Mouse (Mus musculus): ENCODE data around the gene Gpr182. TPM values are rescaled to one million over a fixed set of nuclear protein-coding genes. Genes with fewer than 3 reads are reported as not detected.
A peak's percentile ranks its signal among the peaks of the same experiment; 100 is the strongest.

Gene Gpr182
- polyA plus RNA-seq, 1 experiment from 2014 or later = 0.28 TPM

- no peaks in the 10 kb centered on the region for H3K9me3 ChIP-seq (replicated peaks; ENCODE audit: control insufficient read depth, low read length)
- no peaks in the 10 kb centered on the region for H3K27me3 ChIP-seq (ENCODE audit: control insufficient read depth, insufficient read depth, low read length)
- peaks cover 32% of the 10 kb centered on the region for H3K36me3 ChIP-seq (replicated peaks; ENCODE audit: control insufficient read depth, insufficient read depth, low read depth, low read length)
- H3K27ac ChIP-seq (replicated peaks; ENCODE audit: low read depth, low read length) = no peak overlapping the region
- H3K4me1 ChIP-seq (ENCODE audit: control insufficient read depth, insufficient read depth, low read length) = no peaks in the 10 kb centered on the region
- no peak overlapping the region for H3K4me3 ChIP-seq (ENCODE audit: low read depth, low read length)
- ATAC-seq (replicated peaks; ENCODE audit: insufficient number of reproducible peaks, low FRiP score, low TSS enrichment, low read depth) (no peak), DNase-seq (ENCODE audit: low spot score) (no peak)
- WGBS = 93% methylated on average over 8 of the region's 8 CpGs
- no peak overlapping the region for H3K9ac ChIP-seq (replicated peaks; ENCODE audit: low read length)
- H3K4me2 ChIP-seq (ENCODE audit: low read depth, low read length) = no peak overlapping the region
These were observed 4.3 kb downstream of the Gpr182 start for GRCm38 (mm10) chr10:127747254-127747653.

GRCm38 (mm10) chr10:127745886-127746285, 5.6 kb downstream of the Gpr182 start:
- no peaks in the 10 kb centered on the region for H3K4me1 ChIP-seq (ENCODE audit: control insufficient read depth, insufficient read depth, low read length)
- ATAC-seq (replicated peaks; ENCODE audit: insufficient number of reproducible peaks, low FRiP score, low TSS enrichment, low read depth) = no peak
- no peak for DNase-seq (ENCODE audit: low spot score)
- H3K27me3 ChIP-seq (ENCODE audit: control insufficient read depth, insufficient read depth, low read length) = no peaks in the 10 kb centered on the region
- no peak overlapping the region for H3K27ac ChIP-seq (replicated peaks; ENCODE audit: low read depth, low read length)
- H3K4me2 ChIP-seq (ENCODE audit: low read depth, low read length) = no peak overlapping the region
- H3K4me3 ChIP-seq (ENCODE audit: low read depth, low read length) = no peak overlapping the region
- no peaks in the 10 kb centered on the region for H3K9me3 ChIP-seq (replicated peaks; ENCODE audit: control insufficient read depth, low read length)
- H3K9ac ChIP-seq (replicated peaks; ENCODE audit: low read length) = no peak overlapping the region
- WGBS = 82% methylated on average over 5 of the region's 5 CpGs
- H3K36me3 ChIP-seq (replicated peaks; ENCODE audit: control insufficient read depth, insufficient read depth, low read depth, low read length) = peaks cover 41% of the 10 kb centered on the region

- no peaks in the 10 kb centered on the region for H3K27me3 ChIP-seq (ENCODE audit: control insufficient read depth, insufficient read depth, low read length)
- no peak overlapping the region for H3K4me2 ChIP-seq (ENCODE audit: low read depth, low read length)
- peaks cover 41% of the 10 kb centered on the region for H3K36me3 ChIP-seq (replicated peaks; ENCODE audit: control insufficient read depth, insufficient read depth, low read depth, low read length)
These were observed 6.9 kb downstream of the Gpr182 start for GRCm38 (mm10) chr10:127744661-127745060.

GRCm38 (mm10) chr10:127739661-127740161, 11.8 kb downstream of the Gpr182 start:
- ATAC-seq (replicated peaks; ENCODE audit: insufficient number of reproducible peaks, low FRiP score, low TSS enrichment, low read depth) = peak; percentile 60

More at GRCm38 (mm10) chr10:127744661-127745060, 6.9 kb downstream of the Gpr182 start:
- ATAC-seq (replicated peaks; ENCODE audit: insufficient number of reproducible peaks, low FRiP score, low TSS enrichment, low read depth) = 0 out of 2 replicates have a peak, but pooled peaks have one; percentile 17
- no peak overlapping the region for H3K27ac ChIP-seq (replicated peaks; ENCODE audit: low read depth, low read length)
- no peak overlapping the region for H3K9ac ChIP-seq (replicated peaks; ENCODE audit: low read length)
- DNase-seq (ENCODE audit: low spot score) = peak; percentile 52
- H3K9me3 ChIP-seq (replicated peaks; ENCODE audit: control insufficient read depth, low read length) = no peaks in the 10 kb centered on the region
- H3K4me3 ChIP-seq (ENCODE audit: low read depth, low read length) = no peak overlapping the region
- H3K4me1 ChIP-seq (ENCODE audit: control insufficient read depth, insufficient read depth, low read length) = no peaks in the 10 kb centered on the region
- 68% methylated on average over 5 of the region's 5 CpGs for WGBS

GRCm38 (mm10) chr10:127739083-127739660, 12.4 kb downstream of the Gpr182 start, which contains the start of gene Zbtb39:
Zbtb39 (plus strand) TSS chr10:127739538.
- Histone ChIP-seq H3K27ac (replicated peaks; ENCODE audit: low read depth, low read length) (peak within 1 kb of the TSS; percentile 59), H3K4me3 (ENCODE audit: low read depth, low read length) (peak within 1 kb of the TSS; percentile 99), H3K4me1 (ENCODE audit: control insufficient read depth, insufficient read depth, low read length) (no peaks in the 10 kb centered on the region), H3K36me3 (replicated peaks; ENCODE audit: control insufficient read depth, insufficient read depth, low read depth, low read length) (peaks cover 26% of the 10 kb centered on the region), H3K27me3 (ENCODE audit: control insufficient read depth, insufficient read depth, low read length) (no peaks in the 10 kb centered on the region), H3K9ac (replicated peaks; ENCODE audit: low read length) (peak within 1 kb of the TSS; percentile 98), H3K9me3 (replicated peaks; ENCODE audit: control insufficient read depth, low read length) (no peaks in the 10 kb centered on the region), H3K4me2 (ENCODE audit: low read depth, low read length) (peak within 1 kb of the TSS; percentile 77)
- ATAC-seq (replicated peaks; ENCODE audit: insufficient number of reproducible peaks, low FRiP score, low TSS enrichment, low read depth) (peak; percentile 70), DNase-seq (ENCODE audit: low spot score) (peak; percentile 85)
- WGBS = 1% methylated on average over 23 of the region's 61 CpGs

More at GRCm38 (mm10) chr10:127739661-127740161, 11.8 kb downstream of the Gpr182 start:
- H3K36me3 ChIP-seq (replicated peaks; ENCODE audit: control insufficient read depth, insufficient read depth, low read depth, low read length) = peaks cover 32% of the 10 kb centered on the region
- peak overlapping the region; percentile 99 for H3K4me3 ChIP-seq (ENCODE audit: low read depth, low read length)
- H3K27me3 ChIP-seq (ENCODE audit: control insufficient read depth, insufficient read depth, low read length) = no peaks in the 10 kb centered on the region
- H3K27ac ChIP-seq (replicated peaks; ENCODE audit: low read depth, low read length) = peak overlapping the region; percentile 59
- peak overlapping the region; percentile 98 for H3K9ac ChIP-seq (replicated peaks; ENCODE audit: low read length)
- no peaks in the 10 kb centered on the region for H3K9me3 ChIP-seq (replicated peaks; ENCODE audit: control insufficient read depth, low read length)
- under 1% methylated on average over 29 of the region's 55 CpGs for WGBS
- DNase-seq (ENCODE audit: low spot score) = peak; percentile 45
- H3K4me2 ChIP-seq (ENCODE audit: low read depth, low read length) = peak overlapping the region; percentile 77
- H3K4me1 ChIP-seq (ENCODE audit: control insufficient read depth, insufficient read depth, low read length) = no peaks in the 10 kb centered on the region

GRCm38 (mm10) chr10:127738151-127738882, 13.2 kb downstream of the Gpr182 start:
- no peaks in the 10 kb centered on the region for H3K27me3 ChIP-seq (ENCODE audit: control insufficient read depth, insufficient read depth, low read length)
- no peak overlapping the region for H3K4me2 ChIP-seq (ENCODE audit: low read depth, low read length)
- H3K9me3 ChIP-seq (replicated peaks; ENCODE audit: control insufficient read depth, low read length) = no peaks in the 10 kb centered on the region
- H3K9ac ChIP-seq (replicated peaks; ENCODE audit: low read length) = no peak overlapping the region
- H3K4me1 ChIP-seq (ENCODE audit: control insufficient read depth, insufficient read depth, low read length) = no peaks in the 10 kb centered on the region
- peaks cover 20% of the 10 kb centered on the region for H3K36me3 ChIP-seq (replicated peaks; ENCODE audit: control insufficient read depth, insufficient read depth, low read depth, low read length)
- no peak overlapping the region for H3K4me3 ChIP-seq (ENCODE audit: low read depth, low read length)
- H3K27ac ChIP-seq (replicated peaks; ENCODE audit: low read depth, low read length) = no peak overlapping the region
- ATAC-seq (replicated peaks; ENCODE audit: insufficient number of reproducible peaks, low FRiP score, low TSS enrichment, low read depth) (no peak), DNase-seq (ENCODE audit: low spot score) (peak; percentile 62)
- 50% methylated on average over 13 of the region's 13 CpGs for WGBS

- Histone ChIP-seq H3K4me2 (ENCODE audit: low read depth, low read length) (no peak overlapping the region), H3K4me1 (ENCODE audit: control insufficient read depth, insufficient read depth, low read length) (no peaks in the 10 kb centered on the region), H3K4me3 (ENCODE audit: low read depth, low read length) (no peak overlapping the region), H3K9ac (replicated peaks; ENCODE audit: low read length) (no peak overlapping the region), H3K36me3 (replicated peaks; ENCODE audit: control insufficient read depth, insufficient read depth, low read depth, low read length) (peaks cover 12% of the 10 kb centered on the region), H3K27me3 (ENCODE audit: control insufficient read depth, insufficient read depth, low read length) (no peaks in the 10 kb centered on the region), H3K27ac (replicated peaks; ENCODE audit: low read depth, low read length) (no peak overlapping the region), H3K9me3 (replicated peaks; ENCODE audit: control insufficient read depth, low read length) (no peaks in the 10 kb centered on the region)
- no peak for ATAC-seq (replicated peaks; ENCODE audit: insufficient number of reproducible peaks, low FRiP score, low TSS enrichment, low read depth)
- WGBS = 28% methylated on average over 2 of the region's 2 CpGs
- DNase-seq (ENCODE audit: low spot score) = no peak
These were observed 14.0 kb downstream of the Gpr182 start for GRCm38 (mm10) chr10:127737552-127737951.

- Histone ChIP-seq H3K36me3 (replicated peaks; ENCODE audit: control insufficient read depth, insufficient read depth, low read depth, low read length) (peaks cover 6% of the 10 kb centered on the region; the same call in 1 of the 2 replicates), H3K4me2 (ENCODE audit: low read depth, low read length) (no peak overlapping the region), H3K27me3 (ENCODE audit: control insufficient read depth, insufficient read depth, low read length) (no peaks in the 10 kb centered on the region), H3K4me3 (ENCODE audit: low read depth, low read length) (no peak overlapping the region), H3K4me1 (ENCODE audit: control insufficient read depth, insufficient read depth, low read length) (no peaks in the 10 kb centered on the region), H3K9me3 (replicated peaks; ENCODE audit: control insufficient read depth, low read length) (no peaks in the 10 kb centered on the region), H3K9ac (replicated peaks; ENCODE audit: low read length) (no peak overlapping the region), H3K27ac (replicated peaks; ENCODE audit: low read depth, low read length) (no peak overlapping the region)
- DNase-seq (ENCODE audit: low spot score) (no peak), ATAC-seq (replicated peaks; ENCODE audit: insufficient number of reproducible peaks, low FRiP score, low TSS enrichment, low read depth) (no peak)
- 72% methylated on average over 4 of the region's 4 CpGs for WGBS
These were observed 14.6 kb downstream of the Gpr182 start for GRCm38 (mm10) chr10:127736916-127737315.

Measured in embryonic facial prominence, embryonic 11.5 days (tissue).